Mouse (Mus musculus) hindbrain, embryonic 11.5 days (tissue): ENCODE results near the gene Gm21972. TPM values are rescaled to one million over a fixed set of nuclear protein-coding genes. Genes with fewer than 3 reads are reported as not detected.

Source experiments
- ATAC-seq: fragments of 200-750 bp; cut with Nextera tagmentation; 2 replicates; pipeline ENCODE4 v1.8.0; 2017; ENCODE audit warnings: mild to moderate bottlenecking, moderate TSS enrichment, moderate library complexity; ENCODE audit not compliant: low FRiP score
- DNase-seq: peaks from one replicate; pipeline ENCODE4 v3.0.0-alpha.2; 2015; ENCODE audit warnings: low spot score
- H3K27ac ChIP-seq: fragments of 300-500 bp; sonication (generic); 2 replicates; pipeline ENCODE4 v1.5.1; 2014; ENCODE audit warnings: mild to moderate bottlenecking, low read depth, low read length
- H3K27me3 ChIP-seq: fragments of 300-500 bp; sonication (generic); 2 replicates; pipeline ENCODE4 v1.6.1; 2014; ENCODE audit warnings: mild to moderate bottlenecking, low read length, moderate library complexity, mixed read lengths; ENCODE audit not compliant: control insufficient read depth, insufficient read depth
- H3K36me3 ChIP-seq: fragments of 300-500 bp; sonication (generic); 2 replicates; pipeline ENCODE4 v1.6.1; 2014; ENCODE audit warnings: mild to moderate bottlenecking, low read length, moderate library complexity, mixed read lengths; ENCODE audit not compliant: control insufficient read depth, insufficient read depth
- H3K4me1 ChIP-seq: fragments of 300-500 bp; sonication (generic); replicated peaks from 2 replicates; pipeline ENCODE4 v1.6.1; 2014; ENCODE audit warnings: low read length, mixed read lengths; ENCODE audit not compliant: control insufficient read depth, insufficient read depth
- H3K4me2 ChIP-seq: fragments of 300-500 bp; sonication (generic); replicated peaks from 2 replicates; pipeline ENCODE4 v1.6.1; 2014; ENCODE audit warnings: mild to moderate bottlenecking, low read depth, low read length
- H3K4me3 ChIP-seq: fragments of 300-500 bp; sonication (generic); 2 replicates; pipeline ENCODE4 v1.5.1; 2014; ENCODE audit warnings: low read depth, low read length
- H3K9ac ChIP-seq: fragments of 300-500 bp; sonication (generic); 2 replicates; pipeline ENCODE4 v1.6.1; 2014; ENCODE audit warnings: low read depth, low read length
- H3K9me3 ChIP-seq: fragments of 300-500 bp; sonication (generic); 2 replicates; pipeline ENCODE4 v1.6.1; 2016; ENCODE audit warnings: low read length; ENCODE audit not compliant: control insufficient read depth
- WGBS: fragments of 180-500 bp; shearing (Covaris S2); extraction: QIAGEN DNeasy Blood & Tissue Kit; methylation state at CpG from one replicate; pipeline ENCODE4 v1.1.7; 2014; 5-methylcytosine and 5-hydroxymethylcytosine counted together
- polyA plus RNA-seq: library from polyadenylated mRNA; unstranded; fragments of >200 nt; fragmentation: Nextera tagmentation; extraction: Ambion mirVana; gene quantifications from 2 replicates; pipeline ENCODE4 v1.2.1, GENCODE M21; 2014

Gm21972 gene
- 0.33 TPM in 1 of 2 replicates, not detected in the other for polyA plus RNA-seq

GRCm38 (mm10) chr1:86133337-86133736 is at the start of gene Gm21972:
Gene Gm21972, plus strand, starts transcription at chr1:86133637.
- peaks cover 7% of the 10 kb centered on the region for H3K36me3 ChIP-seq
- H3K27me3 ChIP-seq: no peaks in the 10 kb centered on the region
- H3K4me2 ChIP-seq: no peak within 1 kb of the TSS
- no peak for DNase-seq
- H3K9me3 ChIP-seq: no peaks in the 10 kb centered on the region
- H3K4me3 ChIP-seq: no peak within 1 kb of the TSS
- H3K9ac ChIP-seq: no peak within 1 kb of the TSS
- ATAC-seq: no peak
- H3K4me1 ChIP-seq: no peaks in the 10 kb centered on the region
- 94% methylated on average over 4 of the region's 4 CpGs for WGBS
- H3K27ac ChIP-seq: no peak within 1 kb of the TSS

- no peaks in the 10 kb centered on the region for H3K9me3 ChIP-seq
- peaks cover 9% of the 10 kb centered on the region; the same call in 1 of the 2 replicates for H3K36me3 ChIP-seq
- no peak overlapping the region for H3K27ac ChIP-seq
- no peak for ATAC-seq
- no peak overlapping the region for H3K4me2 ChIP-seq
- 86% methylated on average over 7 of the region's 7 CpGs for WGBS
- no peak overlapping the region for H3K9ac ChIP-seq
- H3K4me1 ChIP-seq: no peaks in the 10 kb centered on the region
- H3K4me3 ChIP-seq: no peak overlapping the region
- DNase-seq: no peak
- no peaks in the 10 kb centered on the region for H3K27me3 ChIP-seq
Observed at GRCm38 (mm10) chr1:86094413-86094812, 39.0 kb upstream of the Gm21972 start.

- ATAC-seq (no peak), DNase-seq (no peak)
- H3K4me3 ChIP-seq: no peak overlapping the region
- H3K36me3 ChIP-seq: no peaks in the 10 kb centered on the region
- no peaks in the 10 kb centered on the region for H3K4me1 ChIP-seq
- 93% methylated on average over 1 of the region's 1 CpGs for WGBS
- H3K9me3 ChIP-seq: no peaks in the 10 kb centered on the region
- no peak overlapping the region for H3K9ac ChIP-seq
- H3K4me2 ChIP-seq: no peak overlapping the region
- H3K27ac ChIP-seq: no peak overlapping the region
- no peaks in the 10 kb centered on the region for H3K27me3 ChIP-seq
Observed at GRCm38 (mm10) chr1:86105054-86105453, 28.4 kb upstream of the Gm21972 start.

GRCm38 (mm10) chr1:86111779-86112178 is 21.7 kb upstream of the Gm21972 start, which contains the start of gene Htr2b:
Gene Htr2b, minus strand, starts transcription at chr1:86111970.
- DNase-seq: no peak
- H3K27ac ChIP-seq: no peak within 1 kb of the TSS
- H3K9me3 ChIP-seq: no peaks in the 10 kb centered on the region
- H3K27me3 ChIP-seq: no peaks in the 10 kb centered on the region
- H3K4me2 ChIP-seq: no peak within 1 kb of the TSS
- H3K4me3 ChIP-seq: no peak within 1 kb of the TSS
- no peaks in the 10 kb centered on the region for H3K36me3 ChIP-seq
- no peaks in the 10 kb centered on the region for H3K4me1 ChIP-seq
- ATAC-seq: no peak
- no peak within 1 kb of the TSS for H3K9ac ChIP-seq
- 81% methylated on average over 6 of the region's 6 CpGs for WGBS

GRCm38 (mm10) chr1:86114141-86114540 is 19.3 kb upstream of the Gm21972 start:
- no peak overlapping the region for H3K27ac ChIP-seq
- no peak overlapping the region for H3K4me3 ChIP-seq
- DNase-seq (no peak), ATAC-seq (no peak)
- no peak overlapping the region for H3K4me2 ChIP-seq
- H3K27me3 ChIP-seq: no peaks in the 10 kb centered on the region
- 97% methylated on average over 3 of the region's 3 CpGs for WGBS
- no peaks in the 10 kb centered on the region for H3K9me3 ChIP-seq
- H3K9ac ChIP-seq: no peak overlapping the region
- H3K4me1 ChIP-seq: no peaks in the 10 kb centered on the region
- H3K36me3 ChIP-seq: peaks cover 5% of the 10 kb centered on the region; the same call in 1 of the 2 replicates

GRCm38 (mm10) chr1:86119549-86119948 is 13.9 kb upstream of the Gm21972 start:
- no peaks in the 10 kb centered on the region for H3K27me3 ChIP-seq
- no peak overlapping the region for H3K9ac ChIP-seq
- ATAC-seq: no peak
- H3K4me3 ChIP-seq: no peak overlapping the region
- no peak for DNase-seq
- no peaks in the 10 kb centered on the region for H3K9me3 ChIP-seq
- no peaks in the 10 kb centered on the region for H3K4me1 ChIP-seq
- H3K27ac ChIP-seq: no peak overlapping the region
- no peak overlapping the region for H3K4me2 ChIP-seq
- WGBS: 93% methylated on average over 4 of the region's 4 CpGs
- peaks cover 8% of the 10 kb centered on the region; the same call in 1 of the 2 replicates for H3K36me3 ChIP-seq

GRCm38 (mm10) chr1:86126036-86126435 is 7.4 kb upstream of the Gm21972 start:
- 98% methylated on average over 2 of the region's 2 CpGs for WGBS
- H3K4me2 ChIP-seq: no peak overlapping the region
- H3K9ac ChIP-seq: no peak overlapping the region
- DNase-seq (no peak), ATAC-seq (no peak)
- no peaks in the 10 kb centered on the region for H3K27me3 ChIP-seq
- no peaks in the 10 kb centered on the region for H3K9me3 ChIP-seq
- peaks cover 7% of the 10 kb centered on the region for H3K36me3 ChIP-seq
- H3K27ac ChIP-seq: no peak overlapping the region
- no peak overlapping the region for H3K4me3 ChIP-seq
- no peaks in the 10 kb centered on the region for H3K4me1 ChIP-seq

GRCm38 (mm10) chr1:86135315-86135714 is 1.9 kb downstream of the Gm21972 start:
- 94% methylated on average over 6 of the region's 6 CpGs for WGBS
- Histone ChIP-seq H3K36me3 (peaks cover 7% of the 10 kb centered on the region), H3K27me3 (no peaks in the 10 kb centered on the region), H3K27ac (no peak overlapping the region), H3K4me1 (no peaks in the 10 kb centered on the region), H3K4me3 (no peak overlapping the region), H3K9me3 (no peaks in the 10 kb centered on the region), H3K9ac (no peak overlapping the region), H3K4me2 (no peak overlapping the region)
- ATAC-seq (no peak), DNase-seq (no peak)

GRCm38 (mm10) chr1:86141081-86141480 is 7.6 kb downstream of the Gm21972 start:
- WGBS: 89% methylated on average over 3 of the region's 3 CpGs
- no peaks in the 10 kb centered on the region for H3K4me1 ChIP-seq
- no peaks in the 10 kb centered on the region for H3K27me3 ChIP-seq
- H3K4me2 ChIP-seq: no peak overlapping the region
- no peaks in the 10 kb centered on the region for H3K36me3 ChIP-seq
- H3K4me3 ChIP-seq: no peak overlapping the region
- DNase-seq (no peak), ATAC-seq (no peak)
- no peak overlapping the region for H3K9ac ChIP-seq
- no peaks in the 10 kb centered on the region for H3K9me3 ChIP-seq
- no peak overlapping the region for H3K27ac ChIP-seq
